Mouse (Mus musculus) thymus, adult 2 months (tissue): ENCODE data around the gene Casz1.

Experiments used
- CTCF ChIP-seq: fragments of 200-500 bp; IDR thresholded peaks from 2 replicates; pipeline ENCODE4 v1.5.1; 2012; ENCODE audit warnings: mild to moderate bottlenecking, control low read depth, low read length, moderate library complexity, borderline replicate concordance; ENCODE audit not compliant: control insufficient read depth, poor library complexity, insufficient read depth; ENCODE audit errors: extremely low read depth
- POLR2A ChIP-seq: fragments of 200-500 bp; IDR thresholded peaks from 2 replicates; pipeline ENCODE4 v1.6.1; 2012; ENCODE audit warnings: mild to moderate bottlenecking, low read length, control low read depth, moderate library complexity; ENCODE audit not compliant: control insufficient read depth, poor library complexity, insufficient read depth; ENCODE audit errors: extremely low read depth

- TF ChIP-seq CTCF, result no peak
- no peak for TF ChIP-seq POLR2A
Observed at GRCm38 (mm10) chr4:148804780-148805160, 541 bp downstream of the Casz1 start.
